ENCODE assay signal across 21 mouse cellular contexts in genomic region chr10:114796872-114797271, GRCm38 (mm10). TPM values are rescaled to one million over a fixed set of nuclear protein-coding genes. Genes with fewer than 3 reads are reported as not detected.
DNase-seq lines count a peak whose midpoint lies in the region; ATAC-seq and TF ChIP-seq lines count a peak whose summit lies in the region.
"Had no signal": no experiment of that assay in that cellular context is flagged by ENCODE, and none has a peak within 500 bp of the region (broad histone marks: within the 10 kb centered on the region; RNA-seq: fewer than 3 reads in every experiment).

No protein-coding gene starts in this region.

- H3K4me3 ChIP-seq in hindbrain, embryonic 15.5 days, result no peak overlapping the region
- no peak overlapping the region for H3K4me3 ChIP-seq in hindbrain, embryonic 13.5 days
- H3K4me3 ChIP-seq in midbrain, postnatal 0 days (ENCODE audit: low read depth, low read length), result no peak overlapping the region
- no peak overlapping the region for H3K4me3 ChIP-seq in midbrain, embryonic 11.5 days (ENCODE audit: low read depth, low read length)
- H3K4me3 ChIP-seq: embryonic facial prominence, embryonic 10.5 days; embryonic facial prominence, embryonic 12.5 days; forebrain, embryonic 13.5 days; forebrain, embryonic 15.5 days had no signal

- WGBS in hindbrain, embryonic 15.5 days, result 83% methylated on average over 5 of the region's 5 CpGs
- 88% methylated on average over 5 of the region's 5 CpGs for WGBS in hindbrain, embryonic 13.5 days
- 81% methylated on average over 5 of the region's 5 CpGs for WGBS in midbrain, postnatal 0 days
- WGBS in midbrain, embryonic 11.5 days, result 87% methylated on average over 5 of the region's 5 CpGs

- no peak overlapping the region for H3K9ac ChIP-seq in hindbrain, embryonic 15.5 days
- H3K9ac ChIP-seq in hindbrain, embryonic 13.5 days, result no peak overlapping the region
- H3K9ac ChIP-seq in midbrain, postnatal 0 days (replicated peaks; ENCODE audit: low read length, poor library complexity, severe bottlenecking), result no peak overlapping the region
- no peak overlapping the region for H3K9ac ChIP-seq in midbrain, embryonic 11.5 days (ENCODE audit: low read length)
- H3K9ac ChIP-seq: embryonic facial prominence, embryonic 12.5 days; forebrain, embryonic 13.5 days; forebrain, embryonic 15.5 days; forebrain, postnatal 0 days had no signal

- intact Hi-C loops in heart, postnatal 36 days (cut with DNase I), result no loop called here

- H3K4me2 ChIP-seq in hindbrain, embryonic 15.5 days, result peak overlapping the region; percentile 24; the same call in 1 of the 2 replicates
- no peak overlapping the region for H3K4me2 ChIP-seq in hindbrain, embryonic 13.5 days
- H3K4me2 ChIP-seq in midbrain, postnatal 0 days (ENCODE audit: low read depth, low read length, poor library complexity, severe bottlenecking), result peak overlapping the region; percentile 12; the same call in 1 of the 2 replicates
- no peak overlapping the region for H3K4me2 ChIP-seq in midbrain, embryonic 11.5 days
- H3K4me2 ChIP-seq: embryonic facial prominence, embryonic 12.5 days; forebrain, embryonic 13.5 days; forebrain, embryonic 15.5 days had no signal

- H3K4me1 ChIP-seq in hindbrain, embryonic 15.5 days (replicated peaks), result peaks cover 9% of the 10 kb centered on the region; the same call in 1 of the 2 replicates
- peaks cover 19% of the 10 kb centered on the region for H3K4me1 ChIP-seq in hindbrain, embryonic 13.5 days (replicated peaks)
- 0 out of 2 replicates have a peak, but pooled peaks cover 2% of the 10 kb centered on the region for H3K4me1 ChIP-seq in midbrain, postnatal 0 days (ENCODE audit: insufficient read depth, low read length)
- H3K4me1 ChIP-seq in midbrain, embryonic 11.5 days (ENCODE audit: control insufficient read depth, insufficient read depth, low read length), result peaks cover 5% of the 10 kb centered on the region

- no peaks in the 10 kb centered on the region for H3K9me3 ChIP-seq in hindbrain, embryonic 15.5 days
- no peaks in the 10 kb centered on the region for H3K9me3 ChIP-seq in hindbrain, embryonic 13.5 days
- no peaks in the 10 kb centered on the region for H3K9me3 ChIP-seq in midbrain, postnatal 0 days (ENCODE audit: low read length)
- no peaks in the 10 kb centered on the region for H3K9me3 ChIP-seq in midbrain, embryonic 11.5 days (ENCODE audit: control insufficient read depth, low read length)
- H3K9me3 ChIP-seq: embryonic facial prominence, embryonic 10.5 days; embryonic facial prominence, embryonic 12.5 days; forebrain, embryonic 13.5 days; forebrain, embryonic 15.5 days had no signal

- no peak for ATAC-seq in hindbrain, embryonic 15.5 days (ENCODE audit: low FRiP score, low read depth)
- no peak for ATAC-seq in hindbrain, embryonic 13.5 days (ENCODE audit: low FRiP score)
- no peak for ATAC-seq in midbrain, postnatal 0 days (ENCODE audit: low FRiP score)
- no peak for ATAC-seq in midbrain, embryonic 11.5 days (ENCODE audit: low FRiP score)
- ATAC-seq: forebrain, embryonic 13.5 days; forebrain, embryonic 15.5 days; forebrain, postnatal 0 days had no signal

- peaks cover 6% of the 10 kb centered on the region; the same call in 1 of the 2 replicates for H3K27me3 ChIP-seq in hindbrain, embryonic 15.5 days
- H3K27me3 ChIP-seq in hindbrain, embryonic 13.5 days, result peaks cover 27% of the 10 kb centered on the region
- 0 out of 2 replicates have a peak, but pooled peaks cover 4% of the 10 kb centered on the region for H3K27me3 ChIP-seq in midbrain, postnatal 0 days (ENCODE audit: insufficient read depth, low read length)
- H3K27me3 ChIP-seq in midbrain, embryonic 11.5 days (ENCODE audit: control insufficient read depth, insufficient read depth, low read length), result peaks cover 23% of the 10 kb centered on the region

- H3K36me3 ChIP-seq in hindbrain, embryonic 15.5 days, result no peaks in the 10 kb centered on the region
- H3K36me3 ChIP-seq in hindbrain, embryonic 13.5 days, result no peaks in the 10 kb centered on the region
- no peaks in the 10 kb centered on the region for H3K36me3 ChIP-seq in midbrain, postnatal 0 days (ENCODE audit: insufficient read depth, low read length)
- no peaks in the 10 kb centered on the region for H3K36me3 ChIP-seq in midbrain, embryonic 11.5 days (ENCODE audit: control insufficient read depth, insufficient read depth, low read length)
- H3K36me3 ChIP-seq: embryonic facial prominence, embryonic 10.5 days; embryonic facial prominence, embryonic 12.5 days; forebrain, embryonic 15.5 days had no signal

- no peak overlapping the region for H3K27ac ChIP-seq in hindbrain, embryonic 15.5 days (replicated peaks)
- no peak overlapping the region for H3K27ac ChIP-seq in hindbrain, embryonic 13.5 days
- no peak overlapping the region for H3K27ac ChIP-seq in midbrain, postnatal 0 days (ENCODE audit: low read depth, low read length)
- H3K27ac ChIP-seq in midbrain, embryonic 11.5 days (ENCODE audit: low read depth, low read length), result no peak overlapping the region
- H3K27ac ChIP-seq: embryonic facial prominence, embryonic 10.5 days; embryonic facial prominence, embryonic 12.5 days; forebrain, embryonic 13.5 days; forebrain, embryonic 15.5 days had no signal

- no peak for TF ChIP-seq CTCF in midbrain, postnatal 0 days (IDR thresholded peaks at IDR 0.05)

- peak; percentile 55 for DNase-seq in cerebellum, adult 9-10 months
- no peak for DNase-seq in cerebellum, postnatal 4 days (ENCODE audit: low spot score in 2 of 2)
- DNase-seq in midbrain, postnatal 0 days (ENCODE audit: low spot score), result no peak
- DNase-seq in midbrain, embryonic 11.5 days (ENCODE audit: low spot score, missing footprints), result no peak
- DNase-seq in heart, postnatal 36 days, result no peak
- DNase-seq: adrenal gland, adult 2 months; adrenal gland, postnatal 10 days; adrenal gland, postnatal 25 days; cerebellum, adult 11-12 months; cerebellum, adult 8-10 months; cerebellum, postnatal 10 days; cerebellum, postnatal 36 days; forebrain, postnatal 0 days had no signal

RNA-seq across cellular contexts. Expression of gene Trhde, which starts 5.2 kb away (rescaled TPM):
- 8.4 and 9.7 TPM in 2 replicates for polyA plus RNA-seq in hindbrain, embryonic 15.5 days (2015; fragmentation: Nextera tagmentation; extraction: Ambion mirVana)
- 4.6 and 6.3 TPM in 2 replicates for polyA plus RNA-seq in hindbrain, embryonic 13.5 days (2015; fragmentation: Nextera tagmentation; extraction: Ambion mirVana)
- total RNA-seq in midbrain, postnatal 0 days (2014; rRNA removed), result 22.6 and 23.1 TPM in 2 replicates
- polyA plus RNA-seq in midbrain, postnatal 0 days (2015; fragmentation: Nextera tagmentation; extraction: Ambion mirVana), result 4.7 and 5.5 TPM in 2 replicates
- polyA plus RNA-seq in midbrain, embryonic 11.5 days (2014; fragmentation: Nextera tagmentation; extraction: Ambion mirVana), result 0.63 and 0.69 TPM in 2 replicates
- total RNA-seq in heart, postnatal 36 days (2021), result under 1 TPM; 0.27 to 0.50 TPM
- total RNA-seq: ES-E14, MEL had no signal

Comparison
In these comparisons a context has a peak if more than half of its experiments do, and no peak if none do; other contexts are left out.
1. H3K4me2 ChIP-seq: peak in hindbrain, embryonic 15.5 days (single experiment) and midbrain, postnatal 0 days (single experiment); none in hindbrain, embryonic 13.5 days (single experiment) and midbrain, embryonic 11.5 days (single experiment).